Mouse (Mus musculus): ENCODE results near the gene Abcc4. TPM values are rescaled to one million over a fixed set of nuclear protein-coding genes. Genes with fewer than 3 reads are reported as not detected.

Gene Abcc4
- polyA plus RNA-seq, 1 experiment from 2014 or later: 3.6 TPM

GRCm38 (mm10) chr14:118737251-118737888, 31.4 kb upstream of the Abcc4 start:
- no peak overlapping the region for H3K4me3 ChIP-seq (ENCODE audit: low read depth, low read length)
- ATAC-seq (replicated peaks; ENCODE audit: insufficient number of reproducible peaks, low FRiP score, low TSS enrichment, low read depth): no peak
- H3K4me1 ChIP-seq (ENCODE audit: control insufficient read depth, insufficient read depth, low read length): no peaks in the 10 kb centered on the region
- WGBS: 16% methylated on average over 12 of the region's 12 CpGs
- H3K9ac ChIP-seq (replicated peaks; ENCODE audit: low read length): no peak overlapping the region
- H3K27me3 ChIP-seq (ENCODE audit: control insufficient read depth, insufficient read depth, low read length): no peaks in the 10 kb centered on the region
- no peaks in the 10 kb centered on the region for H3K9me3 ChIP-seq (replicated peaks; ENCODE audit: control insufficient read depth, low read length)
- no peak for DNase-seq (ENCODE audit: low spot score)
- no peaks in the 10 kb centered on the region for H3K36me3 ChIP-seq (replicated peaks; ENCODE audit: control insufficient read depth, insufficient read depth, low read depth, low read length)
- H3K27ac ChIP-seq (replicated peaks; ENCODE audit: low read depth, low read length): no peak overlapping the region
- H3K4me2 ChIP-seq (ENCODE audit: low read depth, low read length): no peak overlapping the region

GRCm38 (mm10) chr14:118735114-118735513, 29.1 kb upstream of the Abcc4 start:
- H3K27me3 ChIP-seq (ENCODE audit: control insufficient read depth, insufficient read depth, low read length): no peaks in the 10 kb centered on the region
- H3K9me3 ChIP-seq (replicated peaks; ENCODE audit: control insufficient read depth, low read length): no peaks in the 10 kb centered on the region
- no peak overlapping the region for H3K9ac ChIP-seq (replicated peaks; ENCODE audit: low read length)
- H3K36me3 ChIP-seq (replicated peaks; ENCODE audit: control insufficient read depth, insufficient read depth, low read depth, low read length): no peaks in the 10 kb centered on the region
- no peak overlapping the region for H3K4me3 ChIP-seq (ENCODE audit: low read depth, low read length)
- ATAC-seq (replicated peaks; ENCODE audit: insufficient number of reproducible peaks, low FRiP score, low TSS enrichment, low read depth) (no peak; the same call in 1 of the 2 replicates), DNase-seq (ENCODE audit: low spot score) (peak; percentile 13)
- no peak overlapping the region for H3K27ac ChIP-seq (replicated peaks; ENCODE audit: low read depth, low read length)
- H3K4me2 ChIP-seq (ENCODE audit: low read depth, low read length): no peak overlapping the region
- no peaks in the 10 kb centered on the region for H3K4me1 ChIP-seq (ENCODE audit: control insufficient read depth, insufficient read depth, low read length)
- WGBS: 80% methylated on average over 2 of the region's 2 CpGs

GRCm38 (mm10) chr14:118733146-118733545, 27.1 kb upstream of the Abcc4 start:
- H3K9ac ChIP-seq (replicated peaks; ENCODE audit: low read length): no peak overlapping the region
- DNase-seq (ENCODE audit: low spot score) (no peak), ATAC-seq (replicated peaks; ENCODE audit: insufficient number of reproducible peaks, low FRiP score, low TSS enrichment, low read depth) (no peak)
- no peaks in the 10 kb centered on the region for H3K27me3 ChIP-seq (ENCODE audit: control insufficient read depth, insufficient read depth, low read length)
- H3K4me1 ChIP-seq (ENCODE audit: control insufficient read depth, insufficient read depth, low read length): no peaks in the 10 kb centered on the region
- no peak overlapping the region for H3K4me3 ChIP-seq (ENCODE audit: low read depth, low read length)
- no peak overlapping the region for H3K27ac ChIP-seq (replicated peaks; ENCODE audit: low read depth, low read length)
- H3K36me3 ChIP-seq (replicated peaks; ENCODE audit: control insufficient read depth, insufficient read depth, low read depth, low read length): no peaks in the 10 kb centered on the region
- no peak overlapping the region for H3K4me2 ChIP-seq (ENCODE audit: low read depth, low read length)
- 83% methylated on average over 5 of the region's 5 CpGs for WGBS
- no peaks in the 10 kb centered on the region for H3K9me3 ChIP-seq (replicated peaks; ENCODE audit: control insufficient read depth, low read length)

DNA sequence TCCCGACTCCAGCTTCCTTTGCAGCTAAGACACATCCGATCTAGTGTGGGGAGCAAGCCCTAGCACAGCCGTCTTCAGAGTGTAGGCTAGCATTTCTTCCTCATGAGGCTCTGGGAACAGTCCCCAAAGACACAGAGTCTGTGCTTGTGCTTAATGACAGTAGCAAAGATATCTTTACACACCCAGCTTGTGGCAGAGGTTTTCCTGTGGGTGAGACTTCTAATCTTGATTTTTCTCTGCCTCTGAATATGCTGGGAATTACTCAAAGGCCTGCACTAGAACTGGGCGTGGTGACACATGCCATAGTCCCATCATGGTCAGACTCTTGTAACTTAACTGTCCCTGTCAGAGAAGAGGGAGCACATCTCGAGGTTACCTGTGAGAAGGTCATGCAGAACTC, 24.6 kb upstream of the Abcc4 start:
- no peak for DNase-seq (ENCODE audit: low spot score)
- Histone ChIP-seq H3K9ac (replicated peaks; ENCODE audit: low read length) (no peak overlapping the region), H3K27ac (replicated peaks; ENCODE audit: low read depth, low read length) (no peak overlapping the region), H3K36me3 (replicated peaks; ENCODE audit: control insufficient read depth, insufficient read depth, low read depth, low read length) (no peaks in the 10 kb centered on the region), H3K9me3 (replicated peaks; ENCODE audit: control insufficient read depth, low read length) (no peaks in the 10 kb centered on the region), H3K27me3 (ENCODE audit: control insufficient read depth, insufficient read depth, low read length) (no peaks in the 10 kb centered on the region), H3K4me1 (ENCODE audit: control insufficient read depth, insufficient read depth, low read length) (no peaks in the 10 kb centered on the region), H3K4me2 (ENCODE audit: low read depth, low read length) (no peak overlapping the region), H3K4me3 (ENCODE audit: low read depth, low read length) (no peak overlapping the region)
- ATAC-seq (replicated peaks; ENCODE audit: insufficient number of reproducible peaks, low FRiP score, low TSS enrichment, low read depth): no peak
- 87% methylated on average over 5 of the region's 5 CpGs for WGBS

GRCm38 (mm10) chr14:118725467-118725866, 19.4 kb upstream of the Abcc4 start:
- Histone ChIP-seq H3K4me3 (ENCODE audit: low read depth, low read length) (no peak overlapping the region), H3K9ac (replicated peaks; ENCODE audit: low read length) (no peak overlapping the region), H3K27ac (replicated peaks; ENCODE audit: low read depth, low read length) (no peak overlapping the region), H3K27me3 (ENCODE audit: control insufficient read depth, insufficient read depth, low read length) (no peaks in the 10 kb centered on the region), H3K9me3 (replicated peaks; ENCODE audit: control insufficient read depth, low read length) (no peaks in the 10 kb centered on the region), H3K36me3 (replicated peaks; ENCODE audit: control insufficient read depth, insufficient read depth, low read depth, low read length) (no peaks in the 10 kb centered on the region), H3K4me1 (ENCODE audit: control insufficient read depth, insufficient read depth, low read length) (no peaks in the 10 kb centered on the region), H3K4me2 (ENCODE audit: low read depth, low read length) (no peak overlapping the region)
- DNase-seq (ENCODE audit: low spot score): no peak
- no peak for ATAC-seq (replicated peaks; ENCODE audit: insufficient number of reproducible peaks, low FRiP score, low TSS enrichment, low read depth)
- 89% methylated on average over 5 of the region's 5 CpGs for WGBS

DNA sequence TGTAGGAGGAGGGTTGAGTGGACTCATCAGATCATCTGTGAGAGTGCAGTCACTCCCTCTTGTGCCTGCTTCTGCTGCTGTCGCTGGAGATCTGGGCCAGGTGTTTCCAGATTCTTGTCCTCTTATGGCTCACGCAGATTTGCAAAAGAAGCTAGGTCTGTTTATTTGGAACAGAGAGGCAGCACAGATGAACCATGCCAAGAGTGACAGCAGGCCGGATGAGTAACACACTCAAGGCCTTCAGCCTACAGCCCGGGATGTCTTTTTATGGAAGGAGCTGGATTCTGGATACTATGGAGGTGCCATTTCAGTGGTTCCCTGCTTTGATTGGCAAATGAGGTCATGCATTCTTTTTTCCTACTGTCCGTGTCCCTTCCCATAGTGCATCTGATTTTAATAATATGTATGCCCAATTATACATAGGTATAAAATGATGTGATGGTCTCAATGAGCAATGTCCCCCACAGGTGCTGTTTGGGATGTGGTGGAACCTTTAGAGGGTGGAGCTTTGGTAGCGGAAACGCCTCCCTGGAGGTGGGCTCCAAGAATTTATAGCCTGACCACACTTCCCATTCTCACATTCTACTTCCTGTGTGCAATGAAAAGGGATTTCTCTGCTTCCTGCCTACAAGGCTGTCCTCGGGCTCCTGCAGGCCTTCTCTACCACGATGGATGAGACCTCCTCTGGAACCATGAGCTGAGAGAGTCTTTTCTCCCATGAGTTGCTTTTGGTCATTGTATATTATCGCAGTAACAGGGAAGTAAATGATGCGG, 18.1 kb upstream of the Abcc4 start:
- Histone ChIP-seq H3K9ac (replicated peaks; ENCODE audit: low read length) (no peak overlapping the region), H3K4me1 (ENCODE audit: control insufficient read depth, insufficient read depth, low read length) (no peaks in the 10 kb centered on the region), H3K4me2 (ENCODE audit: low read depth, low read length) (no peak overlapping the region), H3K4me3 (ENCODE audit: low read depth, low read length) (no peak overlapping the region), H3K36me3 (replicated peaks; ENCODE audit: control insufficient read depth, insufficient read depth, low read depth, low read length) (no peaks in the 10 kb centered on the region), H3K27ac (replicated peaks; ENCODE audit: low read depth, low read length) (no peak overlapping the region), H3K9me3 (replicated peaks; ENCODE audit: control insufficient read depth, low read length) (no peaks in the 10 kb centered on the region), H3K27me3 (ENCODE audit: control insufficient read depth, insufficient read depth, low read length) (no peaks in the 10 kb centered on the region)
- WGBS: 87% methylated on average over 11 of the region's 11 CpGs
- no peak for ATAC-seq (replicated peaks; ENCODE audit: insufficient number of reproducible peaks, low FRiP score, low TSS enrichment, low read depth)
- DNase-seq (ENCODE audit: low spot score): no peak

GRCm38 (mm10) chr14:118719566-118720174, 13.7 kb upstream of the Abcc4 start:
- no peak for DNase-seq (ENCODE audit: low spot score)
- no peak for ATAC-seq (replicated peaks; ENCODE audit: insufficient number of reproducible peaks, low FRiP score, low TSS enrichment, low read depth)

GRCm38 (mm10) chr14:118718576-118718975, 12.6 kb upstream of the Abcc4 start:
- no peaks in the 10 kb centered on the region for H3K4me1 ChIP-seq (ENCODE audit: control insufficient read depth, insufficient read depth, low read length)

More at GRCm38 (mm10) chr14:118719566-118720174, 13.7 kb upstream of the Abcc4 start:
- WGBS: 70% methylated on average over 10 of the region's 10 CpGs
- Histone ChIP-seq H3K9ac (replicated peaks; ENCODE audit: low read length) (no peak overlapping the region), H3K4me3 (ENCODE audit: low read depth, low read length) (no peak overlapping the region), H3K4me2 (ENCODE audit: low read depth, low read length) (no peak overlapping the region), H3K9me3 (replicated peaks; ENCODE audit: control insufficient read depth, low read length) (no peaks in the 10 kb centered on the region), H3K4me1 (ENCODE audit: control insufficient read depth, insufficient read depth, low read length) (no peaks in the 10 kb centered on the region), H3K27me3 (ENCODE audit: control insufficient read depth, insufficient read depth, low read length) (no peaks in the 10 kb centered on the region), H3K27ac (replicated peaks; ENCODE audit: low read depth, low read length) (no peak overlapping the region), H3K36me3 (replicated peaks; ENCODE audit: control insufficient read depth, insufficient read depth, low read depth, low read length) (no peaks in the 10 kb centered on the region)

More at GRCm38 (mm10) chr14:118718576-118718975, 12.6 kb upstream of the Abcc4 start:
- ATAC-seq (replicated peaks; ENCODE audit: insufficient number of reproducible peaks, low FRiP score, low TSS enrichment, low read depth): no peak
- DNase-seq (ENCODE audit: low spot score): no peak
- WGBS: 77% methylated on average over 7 of the region's 7 CpGs
- H3K4me3 ChIP-seq (ENCODE audit: low read depth, low read length): no peak overlapping the region
- H3K4me2 ChIP-seq (ENCODE audit: low read depth, low read length): no peak overlapping the region
- no peaks in the 10 kb centered on the region for H3K36me3 ChIP-seq (replicated peaks; ENCODE audit: control insufficient read depth, insufficient read depth, low read depth, low read length)
- H3K9ac ChIP-seq (replicated peaks; ENCODE audit: low read length): no peak overlapping the region
- H3K9me3 ChIP-seq (replicated peaks; ENCODE audit: control insufficient read depth, low read length): no peaks in the 10 kb centered on the region
- no peak overlapping the region for H3K27ac ChIP-seq (replicated peaks; ENCODE audit: low read depth, low read length)
- no peaks in the 10 kb centered on the region for H3K27me3 ChIP-seq (ENCODE audit: control insufficient read depth, insufficient read depth, low read length)
